Mouse (Mus musculus): ENCODE results near the gene Tbc1d22a.

GRCm38 (mm10) chr15:86234001-86234400 is 19.7 kb downstream of the Tbc1d22a start:
- TF ChIP-seq CTCF (IDR thresholded peaks at IDR 0.05; ENCODE audit: insufficient read depth, low read length) (no peak), POLR2A (IDR thresholded peaks at IDR 0.05; ENCODE audit: borderline replicate concordance, extremely low read depth, low read depth, low read length) (no peak)
